Mouse (Mus musculus) erythroid progenitor cell, adult 5-6 weeks (primary cell): ENCODE measurements around the gene Gsta4. TPM values are rescaled to one million over a fixed set of nuclear protein-coding genes. Genes with fewer than 3 reads are reported as not detected.

Experiments used
- ATAC-seq: replicated peaks from 2 replicates; pipeline ENCODE4 v1.8.0; 2016; ENCODE audit warnings: moderate number of reproducible peaks, mild to moderate bottlenecking, moderate TSS enrichment, inconsistent platforms; ENCODE audit not compliant: poor library complexity, low FRiP score, severe bottlenecking
- total RNA-seq, 2 experiments: library from RNA; stranded (forward) in 1 of 2; stranded (reverse) in 1 of 2; fragments of 150-400 nt in 1 of 2; fragments of 186-747, 209-891 nt in 1 of 2; gene quantifications; 2 replicates each; pipeline versions ENCODE4 v1.2.3 to v1.2.4; 2015 to 2017; ENCODE audit warnings: low replicate concordance in 2 of 2

Gsta4 gene
- total RNA-seq, 2 experiments from 2014 or later = not detected

DNA sequence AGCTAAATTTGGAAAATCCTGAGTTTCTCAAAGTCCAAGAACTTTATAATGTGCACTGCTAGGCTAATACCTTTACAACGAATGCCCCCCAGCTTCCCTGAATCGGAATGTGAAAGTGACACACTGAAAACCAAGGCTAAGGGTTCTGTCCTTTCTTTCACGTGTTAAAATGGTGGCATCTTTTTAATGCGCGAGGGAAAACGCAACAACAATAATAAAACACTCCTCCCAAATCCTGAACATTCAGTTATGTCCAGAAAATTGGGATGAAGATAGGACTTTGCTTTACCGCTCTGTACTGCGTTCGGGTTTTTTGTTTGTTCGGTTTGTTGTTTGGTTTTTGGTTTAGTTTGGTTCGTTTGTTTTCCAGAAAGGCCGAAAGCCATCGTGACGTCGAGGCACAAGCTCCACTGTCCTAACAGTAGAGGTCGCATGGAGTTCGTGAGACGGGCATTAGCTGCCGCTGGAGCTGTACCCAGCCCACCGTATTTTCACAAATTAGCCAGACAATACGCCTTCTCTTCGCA lies 6.3 kb upstream of the Gsta4 start:
- peak; percentile 81 for ATAC-seq

DNA sequence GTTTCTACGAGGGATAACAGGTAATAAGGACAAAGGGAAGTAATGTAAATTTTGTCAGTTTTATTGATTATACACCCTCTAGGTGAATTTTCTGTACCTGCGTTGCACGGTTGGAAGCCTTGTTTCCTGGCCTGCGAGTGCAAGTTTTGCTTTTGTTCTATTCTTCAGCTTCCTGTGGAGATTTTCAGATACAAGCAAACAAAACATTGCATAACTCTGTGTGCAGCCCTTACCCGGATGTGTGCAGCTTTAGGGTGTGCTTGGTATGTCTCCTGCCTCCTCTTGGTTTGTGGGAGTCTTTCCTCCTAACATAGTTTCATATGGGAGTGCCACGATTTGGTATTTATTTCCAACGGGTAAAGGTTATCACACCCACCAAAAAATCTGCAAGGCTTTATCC lies 5.7 kb upstream of the Gsta4 start:
- ATAC-seq = no peak

DNA sequence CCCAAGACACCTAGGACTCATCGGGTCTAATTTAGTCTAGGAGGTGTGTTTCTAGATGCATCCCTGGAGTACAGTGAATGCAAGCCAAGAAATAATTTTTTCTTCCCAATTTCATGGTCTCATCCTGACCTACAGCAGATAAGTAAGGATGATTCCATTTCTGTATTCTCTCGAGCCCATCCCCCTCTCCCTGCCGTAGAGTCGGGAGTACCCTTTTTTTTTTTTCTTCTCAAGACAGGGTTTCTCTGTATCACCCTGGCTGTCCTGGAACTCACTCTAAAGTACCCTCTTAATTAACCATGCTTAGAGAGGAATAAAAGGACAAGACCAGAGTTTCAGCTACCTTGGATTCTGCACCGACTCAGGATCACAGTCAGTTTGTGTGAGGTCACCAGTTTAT lies 4.4 kb upstream of the Gsta4 start:
- no peak for ATAC-seq

DNA sequence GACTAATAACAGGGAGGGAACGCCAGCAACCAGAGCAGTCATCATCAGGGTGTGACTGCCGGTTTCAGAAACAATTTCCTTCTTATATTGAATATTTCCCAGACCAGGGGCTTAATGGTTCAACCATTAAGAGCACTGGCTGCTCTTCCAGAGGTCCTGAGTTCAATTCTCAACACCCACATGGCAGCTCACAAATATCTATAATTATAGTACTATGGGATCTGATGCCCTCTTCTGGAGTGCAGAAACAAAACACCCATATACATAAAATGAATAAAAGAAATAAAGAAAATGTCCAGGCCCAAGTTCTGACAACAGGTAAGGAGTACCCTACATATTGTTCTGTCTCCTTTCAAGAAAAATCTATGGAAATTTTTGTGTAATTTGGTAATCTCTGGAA lies 3.5 kb upstream of the Gsta4 start:
- no peak for ATAC-seq

DNA sequence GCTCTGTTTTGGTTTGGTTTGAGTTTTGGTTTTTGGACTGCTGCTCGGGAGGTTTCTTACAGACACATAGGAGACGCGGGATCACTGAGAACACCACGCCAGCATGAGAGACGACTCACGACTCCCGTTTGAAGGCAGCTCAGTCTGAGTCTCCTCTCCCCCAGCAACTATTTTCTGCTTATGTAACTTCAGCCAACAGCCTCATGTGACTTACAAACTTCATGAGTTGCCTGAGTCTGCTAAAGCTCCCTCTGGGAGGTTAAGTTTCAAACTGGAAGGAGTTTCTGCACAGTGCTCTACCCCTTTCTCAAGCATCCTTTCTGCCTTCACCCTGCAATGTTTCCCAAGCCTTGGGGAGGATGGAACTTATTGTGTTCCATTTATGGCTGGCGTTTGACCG lies 3.1 kb downstream of the Gsta4 start:
- no peak for ATAC-seq

DNA sequence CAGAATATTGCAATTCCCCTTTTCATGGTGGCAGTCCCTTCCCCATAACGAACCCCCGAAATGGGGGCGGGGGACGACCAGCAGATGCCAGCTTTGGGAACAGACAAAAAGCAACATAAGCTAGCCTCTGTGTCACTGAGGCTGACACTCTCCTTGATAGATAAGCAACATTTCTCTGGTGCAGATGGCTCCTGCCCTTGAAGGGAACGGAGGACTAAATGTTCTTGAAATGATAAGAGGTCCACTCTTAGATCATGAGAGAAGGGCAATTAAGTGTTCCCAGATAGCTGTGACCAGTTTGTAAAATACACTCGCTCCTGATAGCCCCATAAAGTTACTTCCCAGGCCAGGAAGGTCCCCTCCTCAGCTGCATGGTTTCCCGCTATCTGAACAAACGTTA lies 6.3 kb downstream of the Gsta4 start:
- ATAC-seq = no peak

DNA sequence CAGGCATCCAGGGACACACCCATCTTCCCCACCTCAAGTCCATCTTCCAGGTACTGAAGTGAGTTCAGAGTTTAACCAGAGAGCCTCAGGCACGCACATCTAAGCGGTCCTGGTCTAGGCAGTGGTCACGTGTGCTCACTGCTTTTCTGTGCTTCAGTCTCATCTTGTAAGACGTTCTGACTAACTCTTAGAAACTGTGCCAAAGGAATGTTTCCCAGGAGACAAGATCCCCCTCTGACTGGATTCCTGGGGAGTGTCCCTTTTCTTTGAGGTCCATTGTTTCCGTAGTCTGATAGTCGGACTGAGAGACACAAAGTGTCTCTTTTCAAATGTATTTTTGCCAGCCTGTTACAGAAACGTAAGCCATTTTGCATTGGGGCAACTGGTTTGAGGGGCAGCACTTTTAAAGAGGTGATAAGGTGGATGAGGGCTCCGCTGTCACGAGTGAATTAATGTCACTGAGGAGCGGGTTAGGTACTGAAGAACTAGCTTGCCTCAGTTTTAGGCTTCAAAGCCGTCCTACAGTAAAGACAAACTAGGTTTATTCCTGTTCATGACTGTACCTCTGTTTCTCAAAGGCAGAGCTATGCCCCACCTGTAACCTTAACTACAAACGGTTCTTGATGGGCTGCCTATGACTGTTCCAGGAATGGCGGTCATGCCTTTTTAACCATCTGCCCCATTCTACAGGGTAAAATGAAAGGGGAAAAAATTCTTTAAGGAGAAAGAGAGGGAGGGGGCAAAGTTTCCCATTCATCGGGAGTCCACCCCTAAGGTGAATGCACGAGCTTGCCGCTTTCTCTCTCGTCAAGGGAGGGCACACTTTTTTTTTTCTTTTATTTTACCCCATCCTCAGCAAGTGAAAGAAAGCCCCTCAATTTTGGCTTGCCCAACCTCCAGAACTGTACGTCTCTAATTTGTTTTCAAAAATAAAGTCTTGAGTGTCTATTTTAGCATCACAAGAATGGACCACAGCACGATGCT lies 8.4 kb downstream of the Gsta4 start:
- ATAC-seq = no peak

DNA sequence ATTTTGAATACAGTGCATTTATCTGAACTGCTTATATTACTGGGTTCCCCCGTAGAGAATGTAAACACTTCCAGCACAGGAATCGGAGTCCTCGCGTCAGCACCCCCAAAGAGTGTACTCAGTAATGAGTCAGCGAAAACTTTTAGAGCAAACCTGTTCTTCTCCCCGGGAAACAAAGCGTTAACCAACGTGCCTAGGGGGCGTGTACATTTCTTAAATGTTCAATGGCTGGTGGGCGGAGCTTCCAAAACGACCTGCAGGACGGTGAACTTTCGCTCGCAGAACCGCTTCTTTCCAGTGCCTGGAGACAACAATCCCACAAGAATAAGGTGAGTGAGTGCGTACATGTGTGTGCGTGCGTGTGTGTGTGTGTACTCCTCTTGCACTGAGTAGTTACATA lies 9.2 kb downstream of the Gsta4 start:
- peak; percentile 76 for ATAC-seq

DNA sequence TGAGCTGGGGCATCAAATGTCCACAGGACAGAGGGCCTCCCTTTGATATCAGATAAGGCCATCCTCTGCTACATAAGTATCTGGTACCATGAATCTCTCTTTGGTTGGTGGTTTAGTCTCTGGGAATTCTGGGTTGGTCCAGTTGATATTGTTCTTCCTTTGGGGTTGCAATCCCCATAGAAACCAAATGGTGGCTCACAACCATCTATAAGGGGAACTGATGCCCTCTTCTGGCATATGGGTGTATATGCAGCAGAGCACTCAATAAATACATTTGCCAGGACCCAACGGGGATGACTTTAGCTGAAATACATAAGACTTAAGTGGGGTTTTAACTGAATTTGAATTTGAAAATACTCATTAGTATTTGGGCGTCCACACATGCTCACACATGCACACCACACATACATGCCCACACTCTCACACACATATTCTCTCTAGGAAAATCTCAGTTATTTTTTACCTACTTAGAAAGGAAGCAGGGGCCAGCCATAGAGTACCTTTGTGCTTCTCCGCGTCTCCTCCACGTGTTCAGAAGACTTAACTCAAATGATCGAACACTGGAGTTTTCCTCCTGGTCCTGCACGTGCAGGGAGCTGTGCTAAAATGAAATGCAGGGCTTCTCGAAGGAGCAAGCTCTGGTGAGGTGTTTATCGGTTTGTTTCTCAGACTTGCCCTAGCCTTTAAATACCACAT lies 11.5 kb downstream of the Gsta4 start:
- ATAC-seq = peak; percentile 59

DNA sequence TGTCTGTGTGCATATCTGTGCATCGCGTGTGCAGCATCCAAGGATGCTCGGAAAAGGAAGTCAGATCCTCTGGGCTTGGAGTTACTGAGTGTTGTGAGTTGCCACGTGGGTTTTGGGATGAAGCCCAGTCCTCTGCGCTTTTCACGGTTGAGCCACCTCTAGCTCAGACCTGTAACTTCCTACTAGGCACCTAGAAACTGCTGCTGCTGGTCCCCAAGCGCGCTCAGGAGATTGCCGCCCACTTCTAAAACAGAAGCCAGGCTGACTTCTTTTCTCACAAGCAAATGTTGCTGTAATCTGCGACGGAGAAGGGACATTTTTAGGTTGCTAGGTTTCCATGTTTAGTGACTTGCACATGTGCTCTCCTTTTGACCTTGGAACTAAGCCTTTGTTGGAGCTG lies 12.5 kb downstream of the Gsta4 start:
- ATAC-seq = no peak

DNA sequence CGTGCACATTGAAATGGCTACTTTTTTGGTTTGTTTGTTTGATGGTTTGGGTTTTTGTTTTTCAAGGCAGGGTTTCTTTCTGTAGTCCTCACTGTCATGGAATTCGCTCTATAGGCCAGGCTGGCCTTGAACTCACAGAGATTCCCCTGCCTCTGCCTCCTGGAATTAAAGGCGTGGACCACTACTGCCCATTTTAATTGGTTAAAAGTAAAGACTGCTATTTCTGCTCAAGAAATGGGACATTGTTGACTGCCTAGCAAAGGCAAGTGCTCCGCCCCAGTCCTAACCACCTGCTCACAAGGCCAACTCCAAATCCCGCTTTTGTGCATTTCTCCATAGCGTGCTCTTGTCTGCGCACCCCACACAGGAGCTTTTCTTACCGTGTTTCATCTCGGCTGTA lies 15.2 kb downstream of the Gsta4 start:
- no peak for ATAC-seq

DNA sequence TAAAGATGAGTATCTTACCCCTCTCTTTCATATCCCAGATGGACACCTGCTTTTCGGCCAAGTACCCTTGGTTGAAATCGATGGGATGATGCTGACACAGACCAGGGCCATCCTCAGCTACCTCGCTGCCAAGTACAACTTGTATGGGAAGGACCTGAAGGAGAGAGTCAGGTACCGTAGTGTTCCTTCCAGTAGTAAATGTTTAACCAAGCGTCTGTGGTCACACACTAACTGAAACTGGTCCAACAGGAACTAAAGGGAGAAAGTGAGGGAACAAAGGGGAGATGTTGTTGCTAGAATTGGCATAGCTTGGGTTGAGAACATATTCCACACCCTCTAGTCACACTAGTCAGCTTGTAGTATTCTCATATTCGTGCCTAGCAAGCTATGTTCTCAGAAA lies 21.6 kb downstream of the Gsta4 start:
- ATAC-seq = no peak

DNA sequence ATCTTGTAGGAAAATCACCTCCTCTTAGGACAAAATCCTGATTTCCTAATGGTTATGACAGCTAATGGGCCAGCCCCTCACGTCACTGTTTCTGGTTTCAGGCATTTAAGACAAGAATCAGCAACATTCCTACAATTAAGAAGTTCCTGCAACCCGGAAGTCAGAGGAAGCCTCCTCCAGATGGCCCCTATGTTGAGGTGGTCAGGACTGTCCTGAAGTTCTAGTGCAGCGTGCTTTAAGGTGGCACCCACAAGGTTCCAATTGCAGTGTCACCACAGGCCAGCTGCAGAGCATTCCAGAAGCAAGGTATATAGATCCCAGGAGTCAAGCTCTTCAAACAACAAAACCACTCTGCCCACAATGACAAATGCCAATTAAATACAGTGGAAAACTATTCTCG lies 26.4 kb downstream of the Gsta4 start:
- no peak for ATAC-seq

DNA sequence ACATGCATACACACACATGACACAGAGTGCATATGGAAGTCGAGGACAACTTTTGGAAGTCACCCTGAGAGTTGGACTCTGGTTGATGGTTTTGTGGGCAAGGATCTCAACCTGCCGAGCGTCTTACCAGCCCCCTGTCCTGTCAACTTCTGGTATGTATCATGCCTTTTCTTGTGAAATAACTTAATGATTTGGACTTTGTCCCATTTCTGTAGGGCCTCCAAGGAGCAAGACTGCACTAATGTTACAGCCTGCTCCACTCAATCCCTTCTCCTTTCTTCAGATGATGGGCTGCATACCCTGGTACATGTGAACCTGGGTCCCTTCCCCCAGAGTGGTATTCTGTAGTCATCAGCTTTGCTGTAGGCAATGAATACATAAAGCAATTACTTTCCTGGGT lies 27.5 kb downstream of the Gsta4 start:
- no peak for ATAC-seq

DNA sequence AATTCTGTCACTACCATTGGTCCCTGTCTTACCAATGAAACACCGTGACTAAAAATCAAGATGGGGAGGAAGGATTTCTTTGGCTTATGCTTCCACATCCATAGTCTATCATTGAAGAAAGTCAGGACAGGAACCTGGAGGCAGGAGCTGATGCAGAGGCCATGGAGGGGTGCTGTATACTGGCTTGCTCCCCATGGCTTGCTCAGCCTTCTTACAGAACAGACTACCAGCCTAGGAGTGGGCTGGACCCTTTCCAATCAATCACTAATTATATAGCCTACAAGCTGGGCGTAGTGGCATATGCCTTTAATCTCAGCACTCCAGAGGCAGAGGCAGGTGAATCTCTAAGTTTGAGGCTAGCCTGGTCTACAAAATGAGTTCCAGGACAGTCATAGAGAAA lies 28.2 kb downstream of the Gsta4 start:
- no peak for ATAC-seq

DNA sequence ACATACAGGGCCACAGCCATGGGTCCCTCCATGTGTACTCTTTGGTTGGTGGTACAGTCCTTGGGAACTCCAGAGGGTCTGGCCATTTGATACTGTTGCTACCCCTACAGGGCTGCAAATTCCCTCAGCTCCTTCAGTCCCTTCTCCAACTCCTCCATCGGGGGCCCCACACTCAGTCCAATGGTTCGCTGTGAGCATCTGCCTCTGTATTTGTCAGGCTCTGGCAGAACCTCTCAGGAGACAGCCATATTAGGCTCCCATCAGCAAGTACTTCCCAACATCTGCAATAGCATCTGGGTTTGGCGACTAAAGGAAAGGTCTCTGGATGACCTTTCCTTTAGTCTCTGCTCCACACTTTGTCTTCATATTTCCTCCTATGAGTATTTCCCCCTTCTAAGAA lies 28.9 kb downstream of the Gsta4 start:
- ATAC-seq = no peak

DNA sequence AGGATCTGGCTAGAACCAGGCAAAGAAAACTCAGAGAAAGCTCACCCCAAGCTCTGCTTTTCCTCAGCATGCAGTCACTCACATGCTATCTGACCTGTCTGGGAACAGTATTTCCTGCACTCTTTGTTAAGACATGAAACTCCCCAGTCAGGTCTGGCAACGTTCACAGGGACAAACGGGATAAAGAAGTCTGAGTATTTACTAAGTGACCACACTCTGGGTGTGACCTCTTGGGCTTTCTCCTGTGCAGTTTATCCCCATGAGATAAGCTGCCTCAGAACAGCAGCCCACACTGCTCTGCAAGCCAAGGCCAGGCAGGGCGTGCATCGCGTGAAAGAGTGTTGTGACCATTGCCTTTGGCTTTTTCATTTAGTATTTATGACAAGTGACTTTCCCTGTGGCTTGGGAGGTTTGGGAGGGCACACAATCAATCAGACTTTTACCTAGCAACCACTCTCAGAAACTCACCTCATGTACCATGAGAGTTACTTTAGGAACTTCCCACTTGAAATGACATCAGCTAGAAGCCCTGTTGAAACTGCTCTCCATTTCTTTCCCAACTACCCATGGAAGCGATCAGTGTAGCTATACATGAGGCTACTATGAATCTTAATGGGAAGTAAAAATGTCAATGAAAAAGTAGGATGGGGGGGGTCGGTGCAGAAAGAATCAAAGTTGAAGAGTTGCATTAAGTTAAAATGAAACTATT lies 29.9 kb downstream of the Gsta4 start:
- no peak for ATAC-seq

DNA sequence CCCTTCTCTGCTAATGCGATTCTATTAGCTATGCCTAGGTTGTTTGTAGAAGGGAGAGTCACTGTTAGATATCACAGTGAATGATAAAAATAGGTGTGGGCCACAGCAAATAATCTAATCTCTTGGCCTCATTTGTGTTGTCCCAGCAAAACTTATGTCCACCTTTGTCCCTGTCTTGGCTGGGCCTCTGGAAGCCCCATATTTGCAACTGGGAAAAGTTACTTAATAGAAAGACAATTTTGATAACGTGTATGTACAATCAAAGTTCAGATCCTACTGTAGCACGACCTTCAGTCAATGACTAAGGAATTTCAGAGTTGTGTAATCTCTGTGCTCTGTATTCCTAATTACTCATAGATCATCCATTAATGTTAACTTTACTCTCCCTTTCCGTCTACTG lies 34.5 kb downstream of the Gsta4 start:
- no peak for ATAC-seq

DNA sequence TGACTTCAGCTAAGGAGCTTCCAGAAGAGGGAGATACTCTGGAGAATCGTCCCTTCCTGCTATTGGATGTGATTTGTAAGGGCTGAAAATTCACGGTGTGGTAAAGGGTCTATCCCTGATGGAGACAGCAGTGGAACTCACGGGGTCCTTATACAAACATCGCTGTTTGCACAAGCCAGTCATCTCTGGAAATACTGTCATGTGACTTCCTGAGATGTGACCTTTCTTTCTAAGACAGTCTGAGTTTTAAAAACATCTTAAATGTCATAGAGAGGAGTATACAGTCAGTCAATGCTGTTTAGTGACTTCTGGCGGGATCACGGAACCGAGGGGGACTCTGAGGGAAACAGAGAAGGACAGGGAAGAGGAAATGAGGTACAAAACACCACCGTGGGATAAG lies 40.0 kb downstream of the Gsta4 start:
- ATAC-seq = no peak

DNA sequence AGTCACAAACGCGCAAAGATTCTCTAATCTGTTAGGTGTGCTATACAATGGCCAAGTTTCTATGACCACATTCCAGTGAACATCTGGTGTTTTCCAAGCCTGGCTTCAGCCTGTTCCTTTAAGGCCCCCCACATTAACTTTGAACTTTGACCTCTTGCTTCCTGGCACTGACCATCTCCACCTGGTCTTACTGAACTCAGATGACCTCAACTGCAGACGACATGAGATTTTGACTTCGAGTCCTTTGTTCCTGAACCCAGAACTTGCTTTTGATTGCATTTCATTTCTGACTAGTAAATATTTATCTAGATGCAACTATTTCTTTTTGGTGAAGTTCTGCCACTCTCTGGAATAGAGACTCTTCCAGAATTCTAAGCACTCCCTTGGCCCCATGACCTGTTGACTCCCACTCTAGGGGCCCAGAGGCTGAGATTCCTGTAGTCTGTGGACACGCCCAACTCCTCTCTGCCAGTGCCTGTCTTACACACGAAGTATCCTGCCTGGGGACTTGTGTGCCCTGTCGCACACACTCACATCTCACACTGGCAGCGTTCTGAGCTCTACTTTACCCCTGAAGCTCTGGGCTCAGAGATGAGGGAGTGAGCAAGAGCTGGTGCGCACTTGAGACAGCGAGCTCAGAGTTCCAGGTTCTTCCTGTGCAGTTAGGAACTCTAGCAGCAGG lies 40.8 kb downstream of the Gsta4 start:
- ATAC-seq = no peak
